Mouse (Mus musculus) forebrain, embryonic 15.5 days (tissue): Measurements from ENCODE around the gene Arhgef25. TPM values are rescaled to one million over a fixed set of nuclear protein-coding genes. Genes with fewer than 3 reads are reported as not detected.
A peak's percentile ranks its signal among the peaks of the same experiment; 100 is the strongest.

Source experiments
- ATAC-seq: fragments of 200-750 bp; cut with Nextera tagmentation; replicated peaks from 2 replicates; pipeline ENCODE4 v1.8.0; 2017; ENCODE audit warnings: mild to moderate bottlenecking, moderate TSS enrichment, moderate library complexity
- H3K27ac ChIP-seq: fragments of 300-500 bp; sonication (generic); replicated peaks from 2 replicates; pipeline ENCODE4 v1.5.1; 2015; ENCODE audit warnings: mild to moderate bottlenecking, inconsistent platforms
- H3K27me3 ChIP-seq: fragments of 300-500 bp; sonication (generic); 2 replicates; pipeline ENCODE4 v1.6.1; 2015; ENCODE audit warnings: inconsistent platforms
- H3K36me3 ChIP-seq: fragments of 300-500 bp; sonication (generic); 2 replicates; pipeline ENCODE4 v1.6.1; 2015; ENCODE audit warnings: mild to moderate bottlenecking, inconsistent platforms
- H3K4me1 ChIP-seq: fragments of 300-500 bp; sonication (generic); 2 replicates; pipeline ENCODE4 v1.6.1; 2015; ENCODE audit warnings: inconsistent platforms
- H3K4me2 ChIP-seq: fragments of 300-500 bp; sonication (generic); replicated peaks from 2 replicates; pipeline ENCODE4 v1.6.1; 2015; ENCODE audit warnings: mild to moderate bottlenecking, inconsistent platforms
- H3K4me3 ChIP-seq: fragments of 300-500 bp; sonication (generic); 2 replicates; pipeline ENCODE4 v1.5.1; 2015; ENCODE audit warnings: mild to moderate bottlenecking, inconsistent platforms
- H3K9ac ChIP-seq: fragments of 300-500 bp; sonication (generic); replicated peaks from 2 replicates; pipeline ENCODE4 v1.6.1; 2015; ENCODE audit warnings: mild to moderate bottlenecking, inconsistent platforms
- H3K9me3 ChIP-seq: fragments of 300-500 bp; sonication (generic); 2 replicates; pipeline ENCODE4 v1.6.1; 2016; ENCODE audit warnings: inconsistent platforms
- WGBS: fragments of 180-500 bp; shearing (Covaris S2); methylation state at CpG from one replicate; pipeline ENCODE4 v1.1.7; 2015; ENCODE audit warnings: mixed read lengths; 5-methylcytosine and 5-hydroxymethylcytosine counted together
- polyA plus RNA-seq: library from polyadenylated mRNA; unstranded; fragments of >200 nt; fragmentation: Nextera tagmentation; extraction: Ambion mirVana; gene quantifications from 2 replicates; pipeline ENCODE4 v1.2.1, GENCODE M21; 2015

Arhgef25 gene
- polyA plus RNA-seq, 1 experiment from 2014 or later: 32.3 TPM

- 80% methylated on average over 19 of the region's 19 CpGs for WGBS
- ATAC-seq: no peak
- Histone ChIP-seq H3K9ac (no peak overlapping the region), H3K9me3 (no peaks in the 10 kb centered on the region), H3K4me1 (peaks cover 54% of the 10 kb centered on the region), H3K4me3 (no peak overlapping the region), H3K36me3 (peaks cover 21% of the 10 kb centered on the region), H3K27me3 (no peaks in the 10 kb centered on the region), H3K27ac (no peak overlapping the region), H3K4me2 (no peak overlapping the region)
These were observed 1.5 kb upstream of the Arhgef25 start for GRCm38 (mm10) chr10:127191191-127192056.

- Histone ChIP-seq H3K36me3 (peaks cover 21% of the 10 kb centered on the region), H3K4me3 (no peak overlapping the region), H3K4me1 (peaks cover 47% of the 10 kb centered on the region), H3K9me3 (no peaks in the 10 kb centered on the region), H3K27ac (0 out of 2 replicates have a peak overlapping the region, but pooled peaks have one; percentile 86), H3K4me2 (peak overlapping the region; percentile 97), H3K27me3 (no peaks in the 10 kb centered on the region), H3K9ac (no peak overlapping the region)
- WGBS: 40% methylated on average over 12 of the region's 14 CpGs
- no peak for ATAC-seq
These were observed 711 bp upstream of the Arhgef25 start for GRCm38 (mm10) chr10:127190398-127191190.

GRCm38 (mm10) chr10:127189116-127189650, 700 bp downstream of the Arhgef25 start:
- Histone ChIP-seq H3K27ac (peak overlapping the region; percentile 86), H3K36me3 (peaks cover 21% of the 10 kb centered on the region), H3K9ac (peak overlapping the region; percentile 91), H3K4me2 (peak overlapping the region; percentile 97), H3K4me1 (peaks cover 38% of the 10 kb centered on the region), H3K4me3 (peak overlapping the region; percentile 81), H3K27me3 (no peaks in the 10 kb centered on the region), H3K9me3 (no peaks in the 10 kb centered on the region)
- WGBS: under 1% methylated on average over 26 of the region's 26 CpGs
- 0 out of 2 replicates have a peak, but pooled peaks have one; percentile 12 for ATAC-seq

- H3K4me1 ChIP-seq: peaks cover 41% of the 10 kb centered on the region
- H3K36me3 ChIP-seq: peaks cover 21% of the 10 kb centered on the region
- peak overlapping the region; percentile 97 for H3K4me2 ChIP-seq
- H3K4me3 ChIP-seq: peak overlapping the region; percentile 81
- H3K27me3 ChIP-seq: no peaks in the 10 kb centered on the region
- H3K9me3 ChIP-seq: no peaks in the 10 kb centered on the region
- WGBS: under 1% methylated on average over 44 of the region's 46 CpGs
- H3K9ac ChIP-seq: peak overlapping the region; percentile 91
- ATAC-seq: peak; percentile 79
- peak overlapping the region; percentile 86 for H3K27ac ChIP-seq
These were observed 1.3 kb downstream of the Arhgef25 start for GRCm38 (mm10) chr10:127188465-127189115.

- no peak for ATAC-seq
- Histone ChIP-seq H3K9ac (peak overlapping the region; percentile 91), H3K9me3 (no peaks in the 10 kb centered on the region), H3K4me2 (peak overlapping the region; percentile 97), H3K4me1 (peaks cover 42% of the 10 kb centered on the region), H3K27me3 (no peaks in the 10 kb centered on the region), H3K27ac (peak overlapping the region; percentile 86), H3K36me3 (peaks cover 19% of the 10 kb centered on the region), H3K4me3 (peak overlapping the region; percentile 81)
- WGBS: 1% methylated on average over 20 of the region's 21 CpGs
These were observed 1.8 kb downstream of the Arhgef25 start for GRCm38 (mm10) chr10:127188079-127188453.

GRCm38 (mm10) chr10:127187371-127188078, 2.4 kb downstream of the Arhgef25 start:
- 29% methylated on average over 10 of the region's 10 CpGs for WGBS
- ATAC-seq: peak; percentile 46
- no peaks in the 10 kb centered on the region for H3K27me3 ChIP-seq
- peak overlapping the region; percentile 86 for H3K27ac ChIP-seq
- peak overlapping the region; percentile 91 for H3K9ac ChIP-seq
- H3K4me2 ChIP-seq: peak overlapping the region; percentile 97
- peaks cover 15% of the 10 kb centered on the region for H3K36me3 ChIP-seq
- no peaks in the 10 kb centered on the region for H3K9me3 ChIP-seq
- H3K4me1 ChIP-seq: peaks cover 42% of the 10 kb centered on the region
- H3K4me3 ChIP-seq: peak overlapping the region; percentile 81

- H3K9ac ChIP-seq: no peak overlapping the region
- 71% methylated on average over 1 of the region's 1 CpGs for WGBS
- no peak overlapping the region; the same call in 1 of the 2 replicates for H3K27ac ChIP-seq
- ATAC-seq: no peak
- no peaks in the 10 kb centered on the region for H3K9me3 ChIP-seq
- no peaks in the 10 kb centered on the region for H3K27me3 ChIP-seq
- peaks cover 7% of the 10 kb centered on the region for H3K36me3 ChIP-seq
- no peak overlapping the region for H3K4me2 ChIP-seq
- no peak overlapping the region for H3K4me3 ChIP-seq
- peaks cover 42% of the 10 kb centered on the region for H3K4me1 ChIP-seq
These were observed 3.4 kb downstream of the Arhgef25 start for GRCm38 (mm10) chr10:127186451-127186850.

- WGBS: 87% methylated on average over 15 of the region's 15 CpGs
- H3K4me3 ChIP-seq: no peak overlapping the region
- no peak for ATAC-seq
- peaks cover 39% of the 10 kb centered on the region for H3K4me1 ChIP-seq
- H3K9ac ChIP-seq: no peak overlapping the region
- H3K27ac ChIP-seq: no peak overlapping the region
- H3K27me3 ChIP-seq: no peaks in the 10 kb centered on the region
- H3K36me3 ChIP-seq: 0 out of 2 replicates have a peak, but pooled peaks cover 2% of the 10 kb centered on the region
- H3K9me3 ChIP-seq: no peaks in the 10 kb centered on the region
- H3K4me2 ChIP-seq: no peak overlapping the region
These were observed 4.4 kb downstream of the Arhgef25 start for GRCm38 (mm10) chr10:127185506-127185905.

- peaks cover 39% of the 10 kb centered on the region for H3K4me1 ChIP-seq
These were observed 4.8 kb downstream of the Arhgef25 start for GRCm38 (mm10) chr10:127185101-127185500.

GRCm38 (mm10) chr10:127183759-127184158, 6.1 kb downstream of the Arhgef25 start:
- peaks cover 13% of the 10 kb centered on the region for H3K27me3 ChIP-seq
- 0 out of 2 replicates have a peak, but pooled peaks cover 2% of the 10 kb centered on the region for H3K36me3 ChIP-seq
- peak overlapping the region; percentile 15 for H3K4me3 ChIP-seq
- H3K27ac ChIP-seq: no peak overlapping the region
- 19% methylated on average over 20 of the region's 20 CpGs for WGBS
- peaks cover 30% of the 10 kb centered on the region for H3K4me1 ChIP-seq
- peak overlapping the region; percentile 22 for H3K4me2 ChIP-seq
- H3K9me3 ChIP-seq: no peaks in the 10 kb centered on the region
- no peak for ATAC-seq
- H3K9ac ChIP-seq: no peak overlapping the region

More at GRCm38 (mm10) chr10:127185101-127185500, 4.8 kb downstream of the Arhgef25 start:
- Histone ChIP-seq H3K4me3 (no peak overlapping the region), H3K27me3 (no peaks in the 10 kb centered on the region; the same call in 1 of the 2 replicates), H3K36me3 (0 out of 2 replicates have a peak, but pooled peaks cover 2% of the 10 kb centered on the region), H3K27ac (no peak overlapping the region), H3K4me2 (no peak overlapping the region), H3K9me3 (no peaks in the 10 kb centered on the region), H3K9ac (no peak overlapping the region)
- no peak for ATAC-seq
- 77% methylated on average over 9 of the region's 9 CpGs for WGBS

GRCm38 (mm10) chr10:127182624-127183023, 7.3 kb downstream of the Arhgef25 start:
- no peak for ATAC-seq
- Histone ChIP-seq H3K4me3 (no peak overlapping the region), H3K9ac (no peak overlapping the region), H3K27me3 (peaks cover 24% of the 10 kb centered on the region), H3K4me1 (peaks cover 33% of the 10 kb centered on the region), H3K4me2 (no peak overlapping the region), H3K9me3 (no peaks in the 10 kb centered on the region), H3K36me3 (0 out of 2 replicates have a peak, but pooled peaks cover 2% of the 10 kb centered on the region), H3K27ac (no peak overlapping the region)
- 83% methylated on average over 4 of the region's 4 CpGs for WGBS
